Mouse (Mus musculus): ENCODE measurements at regions not wholly inside any gene's neighbourhood (a gene's known extent, or its start where the extent isn't known, plus 50 kb on each side); places are given as distances from the start of the nearest gene placed in this dataset.

- ATAC-seq (no peak), DNase-seq (ENCODE audit: low read depth, low spot score) (no peak)
- CTCF ChIA-PET, result no interaction called here
- in situ Hi-C loops (cut with MboI; ENCODE audit: low pct_unique_long_range_greater_than_20kb), result no loop called here
- POLR2A ChIA-PET, result no interaction called here
- no peak for TF ChIP-seq CTCF (IDR thresholded peaks at IDR 0.05)
- H3K27me3 ChIP-seq, result peaks cover 25% of the 10 kb centered on the region
These were observed 464.6 kb downstream of the Vrk1 start for GRCm38 (mm10) chr12:106474501-106475165.

GRCm38 (mm10) chr12:106475486-106476050 lies 465.5 kb downstream of the Vrk1 start:
- no peak for TF ChIP-seq CTCF (IDR thresholded peaks at IDR 0.05)
- H3K27me3 ChIP-seq, result peaks cover 29% of the 10 kb centered on the region
- ChIA-PET CTCF (interaction anchor here (0.6 kb wide), 1 partner anchor 122 kb away, joined by 3 read pairs; no protein-coding TSS in a partner anchor), POLR2A (interaction anchor here (0.6 kb wide), 1 partner anchor 1679 kb away, joined by 3 read pairs; no protein-coding TSS in a partner anchor)
- no peak for DNase-seq (ENCODE audit: low read depth, low spot score)
- in situ Hi-C loops (cut with MboI; ENCODE audit: low pct_unique_long_range_greater_than_20kb), result no loop called here
- ATAC-seq, result no peak

GRCm38 (mm10) chr12:106477040-106477665 lies 467.1 kb downstream of the Vrk1 start:
- POLR2A ChIA-PET, result no interaction called here
- ATAC-seq (no peak), DNase-seq (ENCODE audit: low read depth, low spot score) (no peak)
- no peak for TF ChIP-seq CTCF (IDR thresholded peaks at IDR 0.05)
- in situ Hi-C loops (cut with MboI; ENCODE audit: low pct_unique_long_range_greater_than_20kb), result no loop called here
- H3K27me3 ChIP-seq, result peaks cover 41% of the 10 kb centered on the region
- CTCF ChIA-PET, result no interaction called here

GRCm38 (mm10) chr12:106477731-106478130 lies 467.7 kb downstream of the Vrk1 start:
- ATAC-seq (no peak), DNase-seq (ENCODE audit: low read depth, low spot score) (no peak)
- in situ Hi-C loops (cut with MboI; ENCODE audit: low pct_unique_long_range_greater_than_20kb), result no loop called here
- peaks cover 41% of the 10 kb centered on the region for H3K27me3 ChIP-seq
- CTCF ChIA-PET, result no interaction called here
- no peak for TF ChIP-seq CTCF (IDR thresholded peaks at IDR 0.05)
- POLR2A ChIA-PET, result no interaction called here

GRCm38 (mm10) chr12:106478381-106478781 lies 468.4 kb downstream of the Vrk1 start:
- no peak for ATAC-seq
- no peak for TF ChIP-seq CTCF (IDR thresholded peaks at IDR 0.05)
- ChIA-PET POLR2A (no interaction called here), CTCF (no interaction called here)
- peaks cover 37% of the 10 kb centered on the region for H3K27me3 ChIP-seq
- DNase-seq (ENCODE audit: low read depth, low spot score), result no peak
- in situ Hi-C loops (cut with MboI; ENCODE audit: low pct_unique_long_range_greater_than_20kb), result no loop called here

- peaks cover 37% of the 10 kb centered on the region for H3K27me3 ChIP-seq
- no peak for TF ChIP-seq CTCF (IDR thresholded peaks at IDR 0.05)
- POLR2A ChIA-PET, result no interaction called here
These were observed 469.2 kb downstream of the Vrk1 start for GRCm38 (mm10) chr12:106479067-106479877.

GRCm38 (mm10) chr12:106479878-106480194 lies 469.8 kb downstream of the Vrk1 start:
- DNase-seq (ENCODE audit: low read depth, low spot score) (no peak), ATAC-seq (no peak)
- TF ChIP-seq CTCF (IDR thresholded peaks at IDR 0.05), result no peak
- ChIA-PET CTCF (no interaction called here), POLR2A (no interaction called here)
- peaks cover 37% of the 10 kb centered on the region for H3K27me3 ChIP-seq
- in situ Hi-C loops (cut with MboI; ENCODE audit: low pct_unique_long_range_greater_than_20kb), result no loop called here

More at GRCm38 (mm10) chr12:106479067-106479877, 469.2 kb downstream of the Vrk1 start:
- CTCF ChIA-PET, result no interaction called here
- DNase-seq (ENCODE audit: low read depth, low spot score) (no peak), ATAC-seq (no peak)
- in situ Hi-C loops (cut with MboI; ENCODE audit: low pct_unique_long_range_greater_than_20kb), result no loop called here

GRCm38 (mm10) chr12:106480281-106481060 lies 470.4 kb downstream of the Vrk1 start:
- ATAC-seq (no peak), DNase-seq (ENCODE audit: low read depth, low spot score) (no peak)
- TF ChIP-seq CTCF (IDR thresholded peaks at IDR 0.05), result no peak
- CTCF ChIA-PET, result no interaction called here
- H3K27me3 ChIP-seq, result peaks cover 37% of the 10 kb centered on the region
- in situ Hi-C loops (cut with MboI; ENCODE audit: low pct_unique_long_range_greater_than_20kb), result no loop called here
- POLR2A ChIA-PET, result no interaction called here

- no peak for TF ChIP-seq CTCF (IDR thresholded peaks at IDR 0.05)
- no peak for ATAC-seq
- in situ Hi-C loops (cut with MboI; ENCODE audit: low pct_unique_long_range_greater_than_20kb), result no loop called here
- no peaks in the 10 kb centered on the region for H3K27me3 ChIP-seq
- POLR2A ChIA-PET, result no interaction called here
- CTCF ChIA-PET, result no interaction called here
- no peak for DNase-seq (ENCODE audit: low read depth, low spot score)
These were observed 491.7 kb downstream of the Vrk1 start for GRCm38 (mm10) chr12:106501622-106502327.

GRCm38 (mm10) chr12:106504285-106504684 lies 494.3 kb downstream of the Vrk1 start:
- no peak for TF ChIP-seq CTCF (IDR thresholded peaks at IDR 0.05)
- CTCF ChIA-PET, result no interaction called here
- H3K27me3 ChIP-seq, result no peaks in the 10 kb centered on the region

More at GRCm38 (mm10) chr12:106504285-106504684, 494.3 kb downstream of the Vrk1 start:
- DNase-seq (ENCODE audit: low read depth, low spot score) (no peak), ATAC-seq (no peak)
- in situ Hi-C loops (cut with MboI; ENCODE audit: low pct_unique_long_range_greater_than_20kb), result no loop called here
- POLR2A ChIA-PET, result no interaction called here

Measured in Patski (cell line).